Mouse (Mus musculus) lung, postnatal 36 days (tissue): ENCODE measurements at regions not wholly inside any gene's neighbourhood (a gene's known extent, or its start where the extent isn't known, plus 50 kb on each side); places are given as distances from the start of the nearest gene placed in this dataset.
"Not testable (repeated sequence)": the region's sequence is repeated elsewhere in the genome, so short reads cannot be mapped to it uniquely, and the experiment has no call there.

Experiments used
- DNase-seq: peaks from one replicate; pipeline ENCODE4 v3.0.0; 2022; ENCODE audit warnings: mixed read lengths

DNA sequence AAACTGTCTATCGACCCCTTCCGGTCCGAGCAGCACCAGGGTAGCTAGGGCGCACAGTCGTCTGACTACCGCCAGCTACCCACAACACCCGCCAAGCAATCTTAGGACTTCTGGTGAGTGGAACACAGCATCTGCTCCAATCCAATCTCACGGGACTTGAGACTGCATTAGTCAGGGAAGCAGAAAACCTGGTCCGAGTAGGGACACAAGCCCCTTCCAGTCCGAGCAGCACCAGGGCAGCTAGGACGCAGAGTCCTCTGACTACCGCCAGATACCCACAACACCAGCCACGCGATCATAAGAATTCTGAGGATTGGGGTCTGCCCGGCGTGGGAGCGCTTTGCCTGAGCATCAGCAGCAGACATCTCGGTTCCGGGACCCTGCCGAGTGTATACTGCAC lies 79.6 kb downstream of the Gm10715 start:
- DNase-seq, result not testable (repeated sequence)

DNA sequence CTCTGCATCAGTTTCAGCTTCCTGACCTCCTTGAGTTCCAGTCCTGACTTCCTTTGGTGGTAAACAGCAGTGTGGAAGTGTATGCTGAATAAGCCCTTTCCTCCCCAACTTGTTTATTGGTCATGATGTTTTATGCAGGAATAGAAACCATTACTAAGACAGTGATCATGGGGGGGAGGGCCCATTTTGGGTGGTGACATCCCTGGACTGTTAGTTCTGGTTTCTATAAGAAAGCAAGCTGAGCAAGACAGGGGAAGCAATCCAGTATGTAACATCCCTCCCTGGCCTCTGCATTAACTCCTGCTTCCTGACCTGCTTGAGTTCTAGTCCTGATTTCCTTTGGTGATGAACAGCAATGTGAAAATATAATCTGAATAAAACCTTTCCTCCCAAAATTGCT lies 124.5 kb downstream of the Gm10715 start:
- no peak for DNase-seq

DNA sequence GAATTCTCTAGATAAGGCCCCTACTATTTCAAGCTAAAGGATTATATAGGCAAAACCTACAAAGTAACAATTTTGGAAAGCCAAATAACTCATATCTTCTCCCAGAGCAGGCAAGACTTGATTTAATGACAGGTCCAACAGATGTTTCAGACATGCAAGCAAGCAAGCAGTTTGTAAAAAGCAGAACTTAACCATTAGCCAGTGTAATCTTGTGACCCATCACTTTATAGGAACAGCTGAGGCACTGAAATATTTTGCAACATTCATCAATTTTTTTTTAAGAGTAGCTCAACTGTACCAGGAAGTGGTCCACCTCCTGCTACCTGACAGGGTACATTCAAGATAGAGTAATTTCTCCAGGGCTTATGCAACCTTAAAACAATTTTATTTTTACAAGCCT lies 147.7 kb downstream of the Gm10715 start:
- DNase-seq, result no peak

GRCm38 (mm10) chr9:3199151-3200018 lies 135.6 kb upstream of the Alkbh8 start:
- peak; percentile 20 for DNase-seq

- not testable (repeated sequence) for DNase-seq
These were observed 135.0 kb upstream of the Alkbh8 start for GRCm38 (mm10) chr9:3200019-3200347.

DNA sequence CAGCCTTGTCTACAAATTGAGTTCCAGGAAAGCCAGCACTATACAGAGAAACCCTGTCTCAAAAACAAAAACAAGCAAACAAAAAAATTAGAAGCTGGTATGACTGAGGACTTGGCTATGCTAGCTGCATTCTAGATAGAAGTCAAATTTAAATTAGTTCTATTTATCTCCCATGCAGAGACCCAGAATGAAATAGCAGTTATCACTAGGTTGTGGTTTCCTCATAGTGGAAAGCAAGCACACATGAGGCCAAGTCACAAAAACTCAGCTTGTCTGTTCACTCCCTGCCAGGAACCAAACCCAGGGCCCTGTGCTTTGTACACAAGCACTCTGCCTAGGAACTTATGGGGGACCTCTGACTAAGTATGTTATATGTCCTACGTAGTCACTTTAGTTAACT lies 126.8 kb upstream of the Alkbh8 start:
- not testable (repeated sequence) for DNase-seq

DNA sequence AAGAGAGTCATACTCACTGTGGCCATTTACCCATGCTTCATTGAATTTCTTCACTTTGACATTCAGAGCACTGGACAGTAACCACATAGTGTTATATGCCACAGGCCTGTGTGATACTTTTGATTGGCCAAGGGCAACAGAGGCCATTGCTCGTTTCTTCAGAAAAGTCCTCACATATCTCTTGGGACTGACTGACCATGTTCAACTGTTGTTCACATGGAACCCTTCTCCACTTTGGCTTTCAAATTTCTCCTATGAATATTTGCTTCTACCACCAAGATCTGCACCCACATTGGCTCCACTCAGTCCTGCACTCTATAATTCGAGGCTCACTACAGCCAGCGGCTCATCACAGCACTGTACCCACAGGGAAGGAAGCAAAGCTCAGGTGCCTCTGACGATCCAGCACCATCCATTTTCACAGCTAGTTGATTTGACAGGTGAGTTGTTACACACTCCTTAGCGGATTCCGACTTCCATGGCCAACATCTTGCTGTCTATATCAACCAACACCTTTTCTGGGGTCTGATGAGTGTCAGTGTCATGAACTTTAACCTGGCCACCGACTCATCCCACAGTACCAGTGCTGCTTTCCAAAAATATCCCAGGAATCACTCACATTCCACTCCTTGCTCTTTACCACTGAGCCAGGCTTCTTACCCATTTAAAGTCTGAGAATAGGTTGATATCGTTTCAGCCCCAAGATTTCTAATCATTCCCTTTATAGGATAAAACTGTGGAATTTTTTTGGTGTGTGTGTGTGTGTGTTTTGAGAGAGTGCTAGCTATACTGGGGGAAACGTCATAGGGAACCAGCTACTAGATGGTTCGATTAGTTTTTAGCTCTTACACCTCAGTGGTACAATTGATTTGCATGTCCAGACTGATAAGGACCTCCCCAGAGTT lies 76.3 kb upstream of the Alkbh8 start:
- peak; percentile 32 for DNase-seq

DNA sequence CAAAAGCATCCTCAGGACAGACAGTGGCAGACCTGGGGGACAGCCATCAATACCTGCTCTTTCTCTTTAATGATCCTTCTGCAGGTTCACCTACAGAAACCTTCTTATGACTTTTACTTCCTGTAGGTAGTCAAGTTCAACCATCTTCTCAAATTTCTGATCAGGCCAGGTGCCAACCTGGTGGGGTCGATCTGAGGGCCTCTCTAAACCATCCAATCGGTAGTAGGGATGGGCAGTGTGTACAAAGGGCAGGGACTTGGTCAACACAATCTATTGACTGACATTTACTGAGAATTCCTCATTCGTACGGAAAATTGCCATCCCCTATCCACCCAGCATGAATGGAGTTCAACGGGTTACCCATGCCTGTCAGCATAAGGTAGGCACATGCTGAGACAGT lies 74.8 kb upstream of the Alkbh8 start:
- DNase-seq, result no peak

DNA sequence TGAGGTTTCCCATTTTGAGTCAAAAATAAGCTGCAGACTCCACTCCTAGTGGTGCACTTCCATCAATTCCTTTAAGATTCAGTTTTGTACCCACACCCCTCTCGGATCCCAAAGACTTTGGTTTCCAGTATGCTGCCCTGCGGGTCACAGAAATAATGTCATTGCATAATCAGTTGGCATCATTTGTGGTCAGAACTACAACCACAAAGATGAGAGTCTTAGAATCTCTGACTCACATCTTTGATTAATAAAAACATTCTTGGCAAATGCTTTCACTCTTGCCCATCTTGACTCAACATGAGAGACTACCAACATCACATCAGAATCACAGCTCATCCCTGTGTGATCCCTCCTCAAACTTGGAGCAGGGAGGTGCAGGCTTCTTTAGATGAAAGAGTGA lies 74.1 kb upstream of the Alkbh8 start:
- DNase-seq, result no peak

GRCm38 (mm10) chr9:3264467-3264866 lies 70.5 kb upstream of the Alkbh8 start:
- no peak for DNase-seq

DNA sequence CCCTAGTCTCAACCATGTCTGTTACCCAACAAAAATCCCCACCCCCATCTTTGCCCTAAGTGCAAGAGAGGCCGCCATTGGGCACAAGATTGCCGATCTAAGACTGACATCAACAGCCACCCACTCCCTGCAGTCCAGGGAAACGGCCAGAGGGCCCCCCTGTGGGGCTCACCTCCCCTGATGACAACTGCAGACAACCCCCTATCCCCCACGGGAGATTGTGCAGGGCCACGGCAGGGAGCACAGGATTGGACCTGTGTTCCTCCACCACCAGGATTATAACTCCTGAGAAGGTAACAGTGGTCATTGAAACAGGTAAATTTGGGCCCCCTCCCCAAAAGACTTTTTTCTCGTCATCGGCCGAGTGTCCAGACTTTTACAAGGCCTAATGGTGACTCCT lies 54.4 kb upstream of the Alkbh8 start:
- not testable (repeated sequence) for DNase-seq

DNA sequence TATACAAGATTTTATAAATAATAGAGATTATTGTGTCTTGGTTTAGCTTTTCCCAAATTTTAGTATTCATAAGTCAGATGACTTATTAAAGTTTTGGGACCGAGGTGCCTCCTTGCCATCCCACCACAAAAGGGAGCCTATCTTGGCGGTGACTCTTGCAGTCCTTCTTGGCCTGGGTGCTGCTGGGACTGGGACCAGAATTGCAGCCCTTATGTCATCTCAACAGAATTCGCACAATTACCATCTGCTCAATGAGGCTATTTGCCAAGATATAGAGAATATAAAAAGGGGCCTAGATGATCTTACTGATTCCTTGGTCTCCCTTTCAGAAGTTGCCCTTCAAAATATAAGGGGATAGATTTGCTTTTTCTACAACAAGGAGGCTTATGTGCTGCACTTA lies 53.0 kb upstream of the Alkbh8 start:
- DNase-seq, result not testable (repeated sequence)

GRCm38 (mm10) chr9:3283381-3283780 lies 51.6 kb upstream of the Alkbh8 start:
- DNase-seq, result not testable (repeated sequence)
